Mouse (Mus musculus) megakaryocyte, embryonic 14.5 days (primary cell): ENCODE results near the gene Rapgef4.

Experiments used
- FLI1 ChIP-seq: IDR thresholded peaks from 2 replicates; pipeline ENCODE4 v1.6.1; 2012; ENCODE audit warnings: low read length, inconsistent platforms, mixed read lengths
- GATA1 ChIP-seq: IDR thresholded peaks from 3 replicates; pipeline ENCODE4 v1.6.1; 2012; ENCODE audit warnings: mixed read lengths, low read length, inconsistent platforms, borderline replicate concordance

- no peak for TF ChIP-seq GATA1
- no peak for TF ChIP-seq FLI1
Observed at GRCm38 (mm10) chr2:71966737-71967136, 14.3 kb upstream of the Rapgef4 start.
